Mouse (Mus musculus) forebrain, embryonic 10.5 days (tissue): ENCODE results near the gene Frzb. TPM values are rescaled to one million over a fixed set of nuclear protein-coding genes. Genes with fewer than 3 reads are reported as not detected.

ENCODE experiments used
- polyA plus RNA-seq: library from polyadenylated mRNA; unstranded; fragments of >200 nt; fragmentation: Nextera tagmentation; extraction: Ambion mirVana; gene quantifications from 2 replicates; pipeline ENCODE4 v1.2.1, GENCODE M21; 2016

Gene Frzb
- polyA plus RNA-seq, 1 experiment from 2014 or later = 19.6 TPM

Other genes starting within 250 kb of the Frzb start
- gene Prdx6b, start 155.2 kb downstream of the Frzb start, polyA plus RNA-seq = not detected in 2 replicates
- gene Dnajc10, start 132.2 kb downstream of the Frzb start, polyA plus RNA-seq = 83.5 and 86.5 TPM in 2 replicates
- 55.1 and 60.6 TPM in 2 replicates for gene Nckap1, start 133.8 kb upstream of the Frzb start, polyA plus RNA-seq
- gene Dusp19, start 169.4 kb upstream of the Frzb start, polyA plus RNA-seq = 15.0 and 15.5 TPM in 2 replicates
- 68.4 and 69.2 TPM in 2 replicates for gene Nup35, start 169.6 kb upstream of the Frzb start, polyA plus RNA-seq